ENCODE assay signal across 11 mouse cellular contexts in genomic region chr9:49595635-49596348, GRCm38 (mm10).
DNase-seq lines count a peak whose midpoint lies in the region; ATAC-seq lines count a peak whose summit lies in the region.
"Had no signal": no experiment of that assay in that cellular context is flagged by ENCODE, and none has a peak within 500 bp of the region (broad histone marks: within the 10 kb centered on the region; RNA-seq: fewer than 3 reads in every experiment).

No protein-coding gene starts in this region.

- no peaks in the 10 kb centered on the region for H3K36me3 ChIP-seq in kidney, embryonic 14.5 days (ENCODE audit: control insufficient read depth, insufficient read depth, low read length)
- H3K36me3 ChIP-seq in forebrain, embryonic 11.5 days (ENCODE audit: control insufficient read depth, insufficient read depth, low read length) = no peaks in the 10 kb centered on the region
- no peaks in the 10 kb centered on the region for H3K36me3 ChIP-seq in midbrain, embryonic 14.5 days (ENCODE audit: control insufficient read depth, insufficient read depth, low read length)
- H3K36me3 ChIP-seq: intestine, embryonic 15.5 days; limb, embryonic 15.5 days had no signal

- WGBS in kidney, embryonic 14.5 days = 27% methylated on average over 11 of the region's 11 CpGs
- 50% methylated on average over 11 of the region's 11 CpGs for WGBS in forebrain, embryonic 11.5 days
- 25% methylated on average over 11 of the region's 11 CpGs for WGBS in midbrain, embryonic 14.5 days

- no peak overlapping the region for H3K4me3 ChIP-seq in kidney, embryonic 14.5 days (ENCODE audit: low read length)
- no peak overlapping the region for H3K4me3 ChIP-seq in forebrain, embryonic 11.5 days (ENCODE audit: low read depth, low read length)
- H3K4me3 ChIP-seq in midbrain, embryonic 14.5 days (replicated peaks; ENCODE audit: low read depth, low read length) = no peak overlapping the region
- H3K4me3 ChIP-seq: intestine, embryonic 15.5 days; limb, embryonic 15.5 days had no signal

- no peaks in the 10 kb centered on the region for H3K9me3 ChIP-seq in kidney, embryonic 14.5 days (ENCODE audit: control insufficient read depth, low read length)
- H3K9me3 ChIP-seq in forebrain, embryonic 11.5 days (ENCODE audit: control insufficient read depth, low read length) = no peaks in the 10 kb centered on the region
- no peaks in the 10 kb centered on the region for H3K9me3 ChIP-seq in midbrain, embryonic 14.5 days (ENCODE audit: control insufficient read depth, low read length)
- H3K9me3 ChIP-seq: intestine, embryonic 15.5 days; limb, embryonic 15.5 days had no signal

- H3K4me2 ChIP-seq in kidney, embryonic 14.5 days (replicated peaks; ENCODE audit: low read depth, low read length) = peak overlapping the region; percentile 25
- H3K4me2 ChIP-seq in forebrain, embryonic 11.5 days (ENCODE audit: low read depth, low read length, severe bottlenecking) = no peak overlapping the region
- peak overlapping the region; percentile 29 for H3K4me2 ChIP-seq in midbrain, embryonic 14.5 days (ENCODE audit: low read length)
- H3K4me2 ChIP-seq: intestine, embryonic 15.5 days; limb, embryonic 15.5 days had no signal

- H3K27me3 ChIP-seq in kidney, embryonic 14.5 days (ENCODE audit: control insufficient read depth, insufficient read depth, low read length) = no peaks in the 10 kb centered on the region
- no peaks in the 10 kb centered on the region for H3K27me3 ChIP-seq in forebrain, embryonic 11.5 days (ENCODE audit: control insufficient read depth, insufficient read depth, low read length)
- H3K27me3 ChIP-seq in midbrain, embryonic 14.5 days (ENCODE audit: control insufficient read depth, insufficient read depth, low read length) = no peaks in the 10 kb centered on the region
- H3K27me3 ChIP-seq: intestine, embryonic 15.5 days; limb, embryonic 15.5 days had no signal

- 0 out of 2 replicates have a peak overlapping the region, but pooled peaks have one; percentile 47 for H3K27ac ChIP-seq in kidney, embryonic 14.5 days (ENCODE audit: low read depth, low read length)
- peak overlapping the region; percentile 53 for H3K27ac ChIP-seq in forebrain, embryonic 11.5 days (ENCODE audit: low read depth, low read length)
- H3K27ac ChIP-seq in midbrain, embryonic 14.5 days (replicated peaks; ENCODE audit: low read depth, low read length) = peak overlapping the region; percentile 85
- H3K27ac ChIP-seq: intestine, embryonic 15.5 days; macrophage had no signal

- peaks cover 20% of the 10 kb centered on the region for H3K4me1 ChIP-seq in kidney, embryonic 14.5 days (ENCODE audit: control insufficient read depth, insufficient read depth, low read length)
- peaks cover 10% of the 10 kb centered on the region for H3K4me1 ChIP-seq in forebrain, embryonic 11.5 days (replicated peaks; ENCODE audit: control insufficient read depth, insufficient read depth, low read length)
- H3K4me1 ChIP-seq in midbrain, embryonic 14.5 days (ENCODE audit: control insufficient read depth, insufficient read depth, low read length) = peaks cover 63% of the 10 kb centered on the region

- no peak for DNase-seq in kidney, adult 18-20 months
- DNase-seq in cerebellum, adult 11-12 months = peak; percentile 58
- no peak for DNase-seq in forebrain, embryonic 11.5 days (ENCODE audit: low spot score)
- DNase-seq in midbrain, embryonic 14.5 days = peak; percentile 60
- no peak for DNase-seq in thymus, postnatal 14 days
- DNase-seq in ovary, postnatal 36 days (ENCODE audit: low spot score) = no peak
- no peak for DNase-seq in thymus, postnatal 25 days

- peak overlapping the region; percentile 12; the same call in 1 of the 2 replicates for H3K9ac ChIP-seq in kidney, embryonic 14.5 days (ENCODE audit: low read depth, low read length)
- 0 out of 2 replicates have a peak overlapping the region, but pooled peaks have one; percentile 23 for H3K9ac ChIP-seq in forebrain, embryonic 11.5 days (ENCODE audit: low read length)
- H3K9ac ChIP-seq in midbrain, embryonic 14.5 days (replicated peaks; ENCODE audit: low read length) = peak overlapping the region; percentile 34
- H3K9ac ChIP-seq: intestine, embryonic 15.5 days; limb, embryonic 15.5 days had no signal

- ATAC-seq in kidney, embryonic 14.5 days (ENCODE audit: low FRiP score, low TSS enrichment) = peak; percentile 60; the same call in 1 of the 2 replicates
- peak; percentile 55; the same call in 1 of the 2 replicates for ATAC-seq in forebrain, embryonic 11.5 days (replicated peaks; ENCODE audit: low FRiP score)
- ATAC-seq in midbrain, embryonic 14.5 days (ENCODE audit: low FRiP score, low TSS enrichment) = no peak; the same call in 1 of the 2 replicates
- ATAC-seq: intestine, embryonic 15.5 days had no signal

Comparison
In these comparisons a context has a peak if more than half of its experiments do, and no peak if none do; other contexts are left out.
1. DNase-seq: peak in cerebellum, adult 11-12 months (single experiment) and midbrain, embryonic 14.5 days (single experiment); none in kidney, adult 18-20 months (single experiment), forebrain, embryonic 11.5 days (single experiment), thymus, postnatal 14 days (single experiment), ovary, postnatal 36 days (single experiment) and thymus, postnatal 25 days (single experiment).
2. Peak in every context shown above with its lines, with median percentiles within 50 percentile points of each other: H3K27ac ChIP-seq and H3K9ac ChIP-seq.